Mouse (Mus musculus) hindbrain, postnatal 0 days (tissue): ENCODE measurements around the gene Nckap1l. TPM values are rescaled to one million over a fixed set of nuclear protein-coding genes. Genes with fewer than 3 reads are reported as not detected.

ENCODE experiments used
- ATAC-seq: fragments of 200-750 bp; cut with Nextera tagmentation; 2 replicates; pipeline ENCODE4 v1.8.0; 2017; ENCODE audit warnings: mild to moderate bottlenecking, moderate TSS enrichment, moderate library complexity
- DNase-seq: peaks from one replicate; pipeline ENCODE4 v3.0.0-alpha.2; 2015; ENCODE audit warnings: low spot score
- H3K27ac ChIP-seq: fragments of 300-500 bp; sonication (generic); 2 replicates; pipeline ENCODE4 v1.5.1; 2014; ENCODE audit warnings: mild to moderate bottlenecking
- H3K27me3 ChIP-seq: fragments of 300-500 bp; sonication (generic); 2 replicates; pipeline ENCODE4 v1.6.1; 2014; ENCODE audit warnings: low read length, mixed read lengths; ENCODE audit not compliant: insufficient read depth
- H3K36me3 ChIP-seq: fragments of 300-500 bp; sonication (generic); 2 replicates; pipeline ENCODE4 v1.6.1; 2014; ENCODE audit warnings: low read length, mixed read lengths; ENCODE audit not compliant: insufficient read depth
- H3K4me1 ChIP-seq: fragments of 300-500 bp; sonication (generic); 2 replicates; pipeline ENCODE4 v1.6.1; 2014; ENCODE audit warnings: antibody characterized with exemption, low read length, mixed read lengths; ENCODE audit not compliant: insufficient read depth
- H3K4me2 ChIP-seq: fragments of 300-500 bp; sonication (generic); 2 replicates; pipeline ENCODE4 v1.6.1; 2014; ENCODE audit warnings: low read depth, mild to moderate bottlenecking, low read length, moderate library complexity, mixed read lengths
- H3K4me3 ChIP-seq: fragments of 300-500 bp; sonication (generic); 2 replicates; pipeline ENCODE4 v1.5.1; 2014; ENCODE audit warnings: low read length
- H3K9ac ChIP-seq: fragments of 300-500 bp; sonication (generic); replicated peaks from 2 replicates; pipeline ENCODE4 v1.6.1; 2014; ENCODE audit warnings: mild to moderate bottlenecking, low read length, moderate library complexity, mixed read lengths
- H3K9me3 ChIP-seq: fragments of 300-500 bp; sonication (generic); 2 replicates; pipeline ENCODE4 v1.6.1; 2016; ENCODE audit warnings: low read length, mixed read lengths
- CTCF ChIP-seq: IDR thresholded peaks from 2 replicates; pipeline ENCODE4 v1.5.1; 2016; ENCODE audit warnings: antibody characterized with exemption, control low read depth, low read depth
- WGBS: fragments of 180-500 bp; shearing (Covaris S2); extraction: QIAGEN DNeasy Blood & Tissue Kit; methylation state at CpG from one replicate; pipeline ENCODE4 v1.1.7; 2014; 5-methylcytosine and 5-hydroxymethylcytosine counted together
- polyA plus RNA-seq: library from polyadenylated mRNA; unstranded; fragments of >200 nt; fragmentation: Nextera tagmentation; extraction: Ambion mirVana; gene quantifications from 2 replicates; pipeline ENCODE4 v1.2.1, GENCODE M21; 2015
- total RNA-seq: library from RNA; depleted of rRNA; stranded (reverse); fragments of >200 nt; gene quantifications from 2 replicates; pipeline ENCODE4 v1.2.3, GENCODE M21; 2014

The Nckap1l gene
- total and polyA plus RNA-seq, 2 experiments from 2014 or later, result 2.5 to 5.5 TPM

- 57% methylated on average over 7 of the region's 7 CpGs for WGBS
- Histone ChIP-seq H3K4me2 (0 out of 2 replicates have a peak overlapping the region, but pooled peaks have one; percentile 1), H3K27me3 (no peaks in the 10 kb centered on the region), H3K4me1 (no peaks in the 10 kb centered on the region), H3K27ac (0 out of 2 replicates have a peak overlapping the region, but pooled peaks have one; percentile 32), H3K4me3 (no peak overlapping the region), H3K9ac (no peak overlapping the region), H3K36me3 (no peaks in the 10 kb centered on the region), H3K9me3 (no peaks in the 10 kb centered on the region)
- DNase-seq (peak; percentile 67), ATAC-seq (peak; percentile 86)
- TF ChIP-seq CTCF, result no peak
These were observed 9.1 kb downstream of the Nckap1l start for GRCm38 (mm10) chr15:103462539-103463261.

- H3K9me3 ChIP-seq, result no peaks in the 10 kb centered on the region
- H3K4me1 ChIP-seq, result no peaks in the 10 kb centered on the region
- WGBS, result 80% methylated on average over 7 of the region's 7 CpGs
- DNase-seq (no peak), ATAC-seq (no peak)
- H3K36me3 ChIP-seq, result no peaks in the 10 kb centered on the region
- TF ChIP-seq CTCF, result no peak
- no peak overlapping the region for H3K27ac ChIP-seq
- H3K4me3 ChIP-seq, result no peak overlapping the region
- no peaks in the 10 kb centered on the region for H3K27me3 ChIP-seq
- no peak overlapping the region for H3K9ac ChIP-seq
- no peak overlapping the region for H3K4me2 ChIP-seq
These were observed 18.0 kb downstream of the Nckap1l start for GRCm38 (mm10) chr15:103471488-103472194.

- no peak overlapping the region for H3K27ac ChIP-seq
- no peak overlapping the region for H3K9ac ChIP-seq
- no peak for DNase-seq
- no peak for TF ChIP-seq CTCF
- H3K9me3 ChIP-seq, result no peaks in the 10 kb centered on the region
- no peaks in the 10 kb centered on the region for H3K36me3 ChIP-seq
- no peak for ATAC-seq
- no peaks in the 10 kb centered on the region for H3K27me3 ChIP-seq
- WGBS, result 43% methylated on average over 3 of the region's 3 CpGs
- H3K4me1 ChIP-seq, result no peaks in the 10 kb centered on the region
- no peak overlapping the region for H3K4me2 ChIP-seq
- no peak overlapping the region for H3K4me3 ChIP-seq
These were observed 18.7 kb downstream of the Nckap1l start for GRCm38 (mm10) chr15:103472265-103472664.

- Histone ChIP-seq H3K4me2 (no peak overlapping the region), H3K27me3 (no peaks in the 10 kb centered on the region), H3K9me3 (no peaks in the 10 kb centered on the region), H3K9ac (no peak overlapping the region), H3K4me3 (no peak overlapping the region), H3K36me3 (no peaks in the 10 kb centered on the region), H3K4me1 (no peaks in the 10 kb centered on the region), H3K27ac (no peak overlapping the region)
- TF ChIP-seq CTCF, result no peak
- WGBS, result 81% methylated on average over 7 of the region's 7 CpGs
- DNase-seq (no peak), ATAC-seq (no peak)
These were observed 19.6 kb downstream of the Nckap1l start for GRCm38 (mm10) chr15:103473182-103473581.

GRCm38 (mm10) chr15:103473769-103474168 is 20.2 kb downstream of the Nckap1l start:
- H3K9ac ChIP-seq, result no peak overlapping the region
- DNase-seq (no peak), ATAC-seq (no peak)
- H3K27me3 ChIP-seq, result no peaks in the 10 kb centered on the region
- TF ChIP-seq CTCF, result no peak
- 93% methylated on average over 5 of the region's 5 CpGs for WGBS
- H3K36me3 ChIP-seq, result no peaks in the 10 kb centered on the region
- no peak overlapping the region for H3K4me2 ChIP-seq
- no peaks in the 10 kb centered on the region for H3K4me1 ChIP-seq
- no peaks in the 10 kb centered on the region for H3K9me3 ChIP-seq
- H3K4me3 ChIP-seq, result no peak overlapping the region
- no peak overlapping the region for H3K27ac ChIP-seq

- Histone ChIP-seq H3K9ac (no peak overlapping the region), H3K36me3 (no peaks in the 10 kb centered on the region), H3K27me3 (no peaks in the 10 kb centered on the region), H3K4me1 (no peaks in the 10 kb centered on the region), H3K9me3 (no peaks in the 10 kb centered on the region), H3K27ac (no peak overlapping the region), H3K4me2 (no peak overlapping the region), H3K4me3 (no peak overlapping the region)
- DNase-seq, result no peak
- no peak for ATAC-seq
- no peak for TF ChIP-seq CTCF
- WGBS, result 73% methylated on average over 1 of the region's 1 CpGs
These were observed 25.5 kb downstream of the Nckap1l start for GRCm38 (mm10) chr15:103479080-103479606.
